Mouse (Mus musculus): Measurements from ENCODE around the gene Pdgfb. TPM values are rescaled to one million over a fixed set of nuclear protein-coding genes. Genes with fewer than 3 reads are reported as not detected.

Pdgfb gene
- polyA plus RNA-seq, 1 experiment from 2014 or later: 3.1 TPM

DNA sequence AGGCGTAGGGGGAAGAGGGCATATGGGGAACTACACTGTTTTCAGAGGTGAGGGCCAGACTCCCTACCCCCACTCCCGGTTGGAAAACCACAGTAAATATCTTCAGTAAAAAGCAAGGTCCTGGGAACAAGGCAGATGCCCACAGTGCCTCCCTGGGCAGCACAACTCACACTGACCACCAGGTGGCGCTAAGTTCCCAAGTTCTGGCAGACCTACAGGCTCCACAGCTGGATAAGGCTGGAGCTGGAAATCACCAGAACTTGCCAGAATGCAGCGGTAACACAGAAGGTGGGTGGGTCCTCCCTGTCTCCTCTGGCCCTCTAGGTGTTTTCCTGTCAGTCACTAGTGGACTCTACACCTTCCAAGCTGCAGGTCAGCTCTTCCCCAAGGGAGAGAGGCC, 68.8 kb downstream of the Pdgfb start:
- H3K27ac ChIP-seq (replicated peaks): no peak overlapping the region
- no peak overlapping the region for H3K9ac ChIP-seq (ENCODE audit: low read length)
- no peak overlapping the region for H3K4me3 ChIP-seq (ENCODE audit: low read depth, low read length)
- DNase-seq (ENCODE audit: low spot score) (peak; percentile 92), ATAC-seq (ENCODE audit: low FRiP score, low TSS enrichment) (peak; percentile 84)
- WGBS: 7% methylated on average over 4 of the region's 4 CpGs
- H3K4me2 ChIP-seq (replicated peaks; ENCODE audit: low read depth): no peak overlapping the region
- H3K4me1 ChIP-seq (replicated peaks; ENCODE audit: control insufficient read depth, insufficient read depth): peaks cover 3% of the 10 kb centered on the region; the same call in 1 of the 2 replicates
- no peaks in the 10 kb centered on the region for H3K9me3 ChIP-seq (ENCODE audit: control insufficient read depth, low read length)
- no peaks in the 10 kb centered on the region for H3K36me3 ChIP-seq (ENCODE audit: control insufficient read depth, insufficient read depth, low read length)
- H3K27me3 ChIP-seq (ENCODE audit: control insufficient read depth, insufficient read depth, low read length): no peaks in the 10 kb centered on the region
- TF ChIP-seq EP300 (optimal IDR thresholded peaks at IDR 0.05): no peak
- peak; percentile 97 for TF ChIP-seq CTCF (IDR thresholded peaks at IDR 0.05; ENCODE audit: low read depth)

Small RNA genes lying within 50 kb of the gene (microRNA-seq; reads per million reads assigned to microRNA genes)
- gene Mir7213: not detected

Other genes with a start within 250 kb of the Pdgfb start
- gene Dnal4, start 237.1 kb downstream of the Pdgfb start, polyA plus RNA-seq (2015; fragmentation: Nextera tagmentation; extraction: Ambion mirVana): 30.5 and 31.4 TPM in 2 replicates
- 2.0 and 2.5 TPM in 2 replicates for gene Nptxr, start 210.2 kb downstream of the Pdgfb start, polyA plus RNA-seq (2015; fragmentation: Nextera tagmentation; extraction: Ambion mirVana)
- gene Npcd, start 180.7 kb downstream of the Pdgfb start, polyA plus RNA-seq (2015; fragmentation: Nextera tagmentation; extraction: Ambion mirVana): 0.81 TPM in 1 of 2 replicates, not detected in the other
- gene Cbx6, start 180.3 kb downstream of the Pdgfb start, polyA plus RNA-seq (2015; fragmentation: Nextera tagmentation; extraction: Ambion mirVana): 33.3 and 34.8 TPM in 2 replicates
- gene Apobec3, start 123.3 kb downstream of the Pdgfb start, polyA plus RNA-seq (2015; fragmentation: Nextera tagmentation; extraction: Ambion mirVana): 18.2 and 18.5 TPM in 2 replicates
- gene Cbx7, start 43.9 kb downstream of the Pdgfb start, polyA plus RNA-seq (2015; fragmentation: Nextera tagmentation; extraction: Ambion mirVana): 4.8 and 5.5 TPM in 2 replicates
- 53.7 TPM in 2 replicates for gene Syngr1, start 76.4 kb upstream of the Pdgfb start, polyA plus RNA-seq (2015; fragmentation: Nextera tagmentation; extraction: Ambion mirVana)
- gene Rpl3, start 76.9 kb upstream of the Pdgfb start, polyA plus RNA-seq (2015; fragmentation: Nextera tagmentation; extraction: Ambion mirVana): 706 and 736 TPM in 2 replicates
- 16.3 and 16.5 TPM in 2 replicates for gene Tab1, start 118.2 kb upstream of the Pdgfb start, polyA plus RNA-seq (2015; fragmentation: Nextera tagmentation; extraction: Ambion mirVana)
- gene Mgat3, start 158.7 kb upstream of the Pdgfb start, polyA plus RNA-seq (2015; fragmentation: Nextera tagmentation; extraction: Ambion mirVana): 5.8 and 5.9 TPM in 2 replicates
- gene Mief1, start 219.0 kb upstream of the Pdgfb start, polyA plus RNA-seq (2015; fragmentation: Nextera tagmentation; extraction: Ambion mirVana): 12.6 TPM in 2 replicates
- not detected in 2 replicates for gene AC140267.1, start 220.9 kb upstream of the Pdgfb start, polyA plus RNA-seq (2015; fragmentation: Nextera tagmentation; extraction: Ambion mirVana)
- 104 and 114 TPM in 2 replicates for gene Atf4, start 240.2 kb upstream of the Pdgfb start, polyA plus RNA-seq (2015; fragmentation: Nextera tagmentation; extraction: Ambion mirVana)
- gene Rps19bp1, start 249.3 kb upstream of the Pdgfb start, polyA plus RNA-seq (2015; fragmentation: Nextera tagmentation; extraction: Ambion mirVana): 39.5 and 43.3 TPM in 2 replicates